Mouse (Mus musculus) midbrain, embryonic 13.5 days (tissue): ENCODE data around the gene Gabbr1. TPM values are rescaled to one million over a fixed set of nuclear protein-coding genes. Genes with fewer than 3 reads are reported as not detected.
"Not testable (repeated sequence)": the region's sequence is repeated elsewhere in the genome, so short reads cannot be mapped to it uniquely, and the experiment has no call there.

Source experiments
- ATAC-seq: fragments of 200-750 bp; cut with Nextera tagmentation; 2 replicates; pipeline ENCODE4 v1.8.0; 2017; ENCODE audit warnings: mild to moderate bottlenecking, moderate TSS enrichment, moderate library complexity
- H3K27ac ChIP-seq: fragments of 300-500 bp; sonication (generic); 2 replicates; pipeline ENCODE4 v1.5.1; 2015; ENCODE audit warnings: inconsistent platforms, mild to moderate bottlenecking, moderate library complexity
- H3K27me3 ChIP-seq: fragments of 300-500 bp; sonication (generic); 2 replicates; pipeline ENCODE4 v1.6.1; 2015; ENCODE audit warnings: mild to moderate bottlenecking, inconsistent platforms
- H3K36me3 ChIP-seq: fragments of 300-500 bp; sonication (generic); 2 replicates; pipeline ENCODE4 v1.6.1; 2015; ENCODE audit warnings: mild to moderate bottlenecking, inconsistent platforms
- H3K4me1 ChIP-seq: fragments of 300-500 bp; sonication (generic); replicated peaks from 2 replicates; pipeline ENCODE4 v1.6.1; 2015; ENCODE audit warnings: inconsistent platforms
- H3K4me2 ChIP-seq: fragments of 300-500 bp; sonication (generic); replicated peaks from 2 replicates; pipeline ENCODE4 v1.6.1; 2015; ENCODE audit warnings: moderate library complexity, mild to moderate bottlenecking, inconsistent platforms
- H3K4me3 ChIP-seq: fragments of 300-500 bp; sonication (generic); replicated peaks from 2 replicates; pipeline ENCODE4 v1.5.1; 2015; ENCODE audit warnings: mild to moderate bottlenecking, inconsistent platforms
- H3K9ac ChIP-seq: fragments of 300-500 bp; sonication (generic); replicated peaks from 2 replicates; pipeline ENCODE4 v1.6.1; 2015; ENCODE audit warnings: mild to moderate bottlenecking, inconsistent platforms
- H3K9me3 ChIP-seq: fragments of 300-500 bp; sonication (generic); 2 replicates; pipeline ENCODE4 v1.6.1; 2016; ENCODE audit warnings: mild to moderate bottlenecking, inconsistent platforms
- WGBS: fragments of 180-500 bp; shearing (Covaris S2); methylation state at CpG from one replicate; pipeline ENCODE4 v1.1.7; 2015; 5-methylcytosine and 5-hydroxymethylcytosine counted together
- polyA plus RNA-seq: library from polyadenylated mRNA; unstranded; fragments of >200 nt; fragmentation: Nextera tagmentation; extraction: Ambion mirVana; gene quantifications from 2 replicates; pipeline ENCODE4 v1.2.1, GENCODE M21; 2015

The Gabbr1 gene
- polyA plus RNA-seq, 1 experiment from 2014 or later = 53.2 TPM

DNA sequence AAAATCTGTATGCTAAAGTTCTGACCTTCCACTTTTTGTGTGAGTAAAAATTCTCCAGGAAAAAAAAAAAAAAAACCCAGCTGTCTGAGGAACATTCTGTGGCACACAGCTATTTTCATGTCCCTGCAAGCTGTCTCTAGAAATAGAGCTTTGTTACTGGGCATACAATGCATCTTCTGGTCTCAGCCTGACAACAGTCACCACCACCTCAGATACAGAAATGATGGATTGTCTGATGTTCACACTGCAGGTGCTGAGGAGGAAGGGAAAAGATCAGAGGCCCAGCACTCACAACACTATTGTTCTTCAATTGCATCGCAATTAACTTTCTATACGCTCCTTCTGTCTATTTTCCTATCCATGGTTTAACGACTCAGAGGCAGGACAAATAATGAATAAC lies 27.4 kb upstream of the Gabbr1 start:
- WGBS = 76% methylated on average over 3 of the region's 3 CpGs
- H3K36me3 ChIP-seq = no peaks in the 10 kb centered on the region; the same call in 1 of the 2 replicates
- no peak overlapping the region for H3K9ac ChIP-seq
- no peak overlapping the region for H3K4me2 ChIP-seq
- no peak overlapping the region for H3K4me3 ChIP-seq
- H3K4me1 ChIP-seq = no peaks in the 10 kb centered on the region
- no peak for ATAC-seq
- no peak overlapping the region for H3K27ac ChIP-seq
- H3K27me3 ChIP-seq = no peaks in the 10 kb centered on the region
- H3K9me3 ChIP-seq = no peaks in the 10 kb centered on the region

DNA sequence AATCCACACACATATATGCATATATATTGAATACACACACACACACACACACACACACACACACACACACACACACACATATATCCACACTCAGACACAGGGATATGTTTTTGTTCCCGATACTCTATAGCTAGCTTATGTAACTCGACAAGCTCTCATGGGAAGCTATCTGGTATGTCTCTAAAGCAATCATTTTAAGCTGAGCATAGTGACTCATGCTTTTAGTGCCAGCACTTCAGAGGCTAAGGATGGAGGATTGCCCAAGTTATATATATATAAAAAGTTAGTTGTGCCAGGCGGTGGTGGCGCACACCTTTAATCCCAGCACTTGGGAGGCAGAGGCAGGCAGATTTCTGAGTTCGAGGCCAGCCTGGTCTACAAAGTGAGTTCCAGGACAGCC lies 26.5 kb upstream of the Gabbr1 start:
- not testable (repeated sequence) for ATAC-seq, H3K9ac ChIP-seq, H3K4me2 ChIP-seq, H3K27me3 ChIP-seq, H3K9me3 ChIP-seq, H3K27ac ChIP-seq, H3K4me1 ChIP-seq, H3K36me3 ChIP-seq, H3K4me3 ChIP-seq
- 95% methylated on average over 5 of the region's 5 CpGs for WGBS

DNA sequence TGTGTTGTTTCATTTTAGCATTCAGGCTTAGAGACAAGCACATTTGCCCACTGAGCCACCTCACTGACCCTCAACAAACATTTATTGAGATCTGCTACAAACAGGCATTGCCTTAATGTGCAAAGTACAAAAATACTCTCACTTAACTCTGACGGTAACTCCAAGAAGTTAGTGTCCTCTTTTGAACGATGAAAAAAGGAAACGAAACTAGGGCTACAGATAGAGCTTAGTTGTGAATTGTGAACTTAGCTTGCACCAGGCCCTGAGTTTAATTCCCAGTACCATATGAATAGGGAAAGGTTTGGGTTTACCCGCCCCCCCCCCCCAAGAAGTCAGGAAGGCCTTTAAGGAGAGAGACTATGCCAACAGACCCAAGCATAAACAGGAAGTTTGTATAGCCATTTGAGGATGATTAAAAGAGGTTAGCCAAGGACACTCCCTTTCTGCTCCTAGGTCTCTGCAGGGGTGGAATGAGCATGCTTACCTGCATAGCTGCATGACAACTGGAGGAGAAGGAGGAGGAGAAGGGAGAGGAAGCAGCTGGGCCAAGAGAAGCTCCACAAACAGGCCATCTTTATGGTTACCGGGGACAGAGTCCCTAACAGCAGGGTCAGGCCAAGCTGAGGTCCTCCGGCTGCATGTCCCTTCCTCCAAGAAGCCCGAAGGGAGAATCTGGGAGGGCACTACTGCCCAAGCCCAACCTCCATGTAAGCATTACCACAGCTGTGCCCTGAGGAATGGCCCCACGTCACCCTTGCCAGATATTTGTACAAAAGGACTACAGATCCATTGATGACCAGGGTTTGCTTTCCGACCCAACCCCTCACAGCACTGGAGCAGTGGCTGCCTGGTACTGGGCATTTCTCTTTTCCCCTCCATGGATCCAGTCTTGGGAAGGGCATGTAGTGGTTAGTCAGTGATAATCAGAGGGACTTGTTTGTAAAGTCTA lies 22.9 kb upstream of the Gabbr1 start, which contains the start of gene Mog:
Mog (minus strand) TSS at position 771 of the 949 bp plus-strand sequence.
- ATAC-seq = no peak

DNA sequence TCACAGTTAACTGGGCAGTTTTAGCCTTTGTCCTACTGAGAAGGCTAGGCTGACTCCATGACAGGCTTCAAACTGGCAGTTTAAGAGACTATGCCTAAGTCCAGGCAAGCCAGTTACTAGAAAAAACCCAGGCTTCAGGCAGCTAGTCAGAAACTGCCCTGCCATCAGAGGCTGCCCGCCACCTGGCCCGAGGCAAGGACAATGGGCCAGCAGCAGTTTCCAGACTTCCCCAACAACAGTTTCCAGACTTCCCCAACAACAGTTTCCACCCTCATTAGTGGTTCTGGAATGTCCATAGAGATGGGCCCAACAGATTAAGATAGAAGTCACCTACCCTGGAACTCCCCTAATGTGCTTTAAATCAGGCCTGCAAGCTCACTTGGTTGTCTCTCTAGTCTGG lies 19.3 kb upstream of the Gabbr1 start:
- 56% methylated on average over 2 of the region's 2 CpGs for WGBS
- ATAC-seq = no peak
- Histone ChIP-seq H3K9me3 (no peaks in the 10 kb centered on the region), H3K36me3 (no peaks in the 10 kb centered on the region), H3K4me3 (no peak overlapping the region), H3K9ac (no peak overlapping the region), H3K4me1 (peaks cover 4% of the 10 kb centered on the region), H3K27me3 (no peaks in the 10 kb centered on the region), H3K27ac (no peak overlapping the region), H3K4me2 (no peak overlapping the region)

More for the DNA sequence above, 22.9 kb upstream of the Gabbr1 start, which contains the start of gene Mog:
- Histone ChIP-seq H3K4me3 (no peak within 1 kb of the TSS), H3K36me3 (no peaks in the 10 kb centered on the region), H3K4me2 (no peak within 1 kb of the TSS), H3K27ac (no peak within 1 kb of the TSS), H3K27me3 (no peaks in the 10 kb centered on the region), H3K9ac (no peak within 1 kb of the TSS), H3K9me3 (no peaks in the 10 kb centered on the region), H3K4me1 (peaks cover 3% of the 10 kb centered on the region; the same call in 1 of the 2 replicates)
- 73% methylated on average over 9 of the region's 9 CpGs for WGBS

DNA sequence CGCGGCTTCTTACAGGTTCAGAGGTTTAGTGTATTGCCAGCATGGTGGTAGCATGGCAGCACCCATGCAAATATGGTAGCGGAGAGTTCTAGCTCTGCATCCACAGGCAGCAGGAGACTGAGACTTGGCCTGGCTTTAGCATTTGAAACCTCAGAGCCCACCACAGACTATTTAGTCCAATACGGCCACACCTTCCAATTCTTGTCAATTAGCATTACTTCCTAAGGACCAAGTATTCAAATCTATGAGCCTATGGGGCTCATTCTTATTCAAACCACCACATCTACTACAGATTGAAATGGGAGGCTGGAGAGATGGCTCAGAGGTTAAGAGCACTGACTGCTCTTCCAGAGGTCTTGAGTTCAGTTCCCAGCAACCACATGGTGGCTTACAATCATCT lies 18.3 kb upstream of the Gabbr1 start:
- no peak overlapping the region for H3K4me3 ChIP-seq
- no peak overlapping the region for H3K9ac ChIP-seq
- WGBS = 92% methylated on average over 4 of the region's 4 CpGs
- H3K27ac ChIP-seq = peak overlapping the region; percentile 98
- peaks cover 4% of the 10 kb centered on the region for H3K4me1 ChIP-seq
- no peaks in the 10 kb centered on the region for H3K9me3 ChIP-seq
- H3K27me3 ChIP-seq = no peaks in the 10 kb centered on the region
- no peak for ATAC-seq
- no peaks in the 10 kb centered on the region for H3K36me3 ChIP-seq
- H3K4me2 ChIP-seq = no peak overlapping the region

DNA sequence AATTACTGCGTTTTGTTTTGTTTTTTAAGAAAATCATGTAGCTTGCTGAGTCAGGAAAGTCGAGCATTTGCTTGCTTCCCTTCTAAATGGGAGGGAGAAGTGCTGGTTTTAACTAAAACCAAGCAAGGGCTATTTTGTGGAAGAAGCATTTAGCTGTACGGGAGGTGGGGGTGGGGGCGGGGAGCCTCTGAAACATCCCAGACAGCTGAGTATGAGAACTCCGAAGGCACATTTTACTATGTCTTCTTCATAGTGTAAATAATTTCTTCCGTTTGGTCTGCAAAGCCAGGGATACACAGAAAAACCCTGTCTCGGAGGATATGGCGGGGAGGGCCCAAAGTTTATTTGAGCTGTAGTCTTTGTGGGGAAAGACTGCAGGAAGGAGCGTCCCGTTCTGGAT lies 17.6 kb upstream of the Gabbr1 start:
- whole genome bisulfite sequencing = 3% methylated on average over 10 of the region's 10 CpGs
- H3K9me3 ChIP-seq = no peaks in the 10 kb centered on the region
- no peaks in the 10 kb centered on the region for H3K36me3 ChIP-seq
- peaks cover 4% of the 10 kb centered on the region for H3K4me1 ChIP-seq
- no peak for ATAC-seq
- H3K27ac ChIP-seq = peak overlapping the region; percentile 98
- H3K9ac ChIP-seq = peak overlapping the region; percentile 64
- peak overlapping the region; percentile 38 for H3K4me3 ChIP-seq
- no peaks in the 10 kb centered on the region for H3K27me3 ChIP-seq
- peak overlapping the region; percentile 56 for H3K4me2 ChIP-seq

DNA sequence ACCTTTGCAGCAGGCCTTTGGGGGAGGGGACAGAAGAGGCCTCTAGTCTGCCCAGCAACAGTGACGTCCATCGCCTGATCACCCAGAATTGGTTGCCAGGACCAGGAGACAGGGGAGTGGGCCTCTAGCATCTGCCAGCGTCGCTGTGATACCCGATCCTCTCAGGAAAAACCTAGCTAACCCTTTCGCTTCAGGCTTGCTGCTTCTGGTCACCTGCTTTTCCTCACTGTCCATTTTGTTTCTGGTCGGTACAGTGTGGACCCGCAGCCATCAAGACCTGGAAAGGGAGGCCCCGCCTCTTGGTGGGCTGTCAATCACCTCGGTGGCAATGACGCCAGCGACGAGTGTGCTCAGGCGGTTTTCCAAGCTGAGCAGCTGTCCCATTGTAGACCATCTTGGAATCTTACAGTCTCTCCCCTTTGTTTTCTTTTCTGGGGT lies 17.1 kb upstream of the Gabbr1 start:
- H3K27ac ChIP-seq = peak overlapping the region; percentile 98
- peak; percentile 99 for ATAC-seq
- no peaks in the 10 kb centered on the region for H3K27me3 ChIP-seq
- WGBS = 0% methylated on average over 14 of the region's 14 CpGs
- no peaks in the 10 kb centered on the region for H3K9me3 ChIP-seq
- H3K4me2 ChIP-seq = peak overlapping the region; percentile 56
- H3K9ac ChIP-seq = peak overlapping the region; percentile 64
- peaks cover 4% of the 10 kb centered on the region for H3K4me1 ChIP-seq
- no peaks in the 10 kb centered on the region for H3K36me3 ChIP-seq
- H3K4me3 ChIP-seq = peak overlapping the region; percentile 38

DNA sequence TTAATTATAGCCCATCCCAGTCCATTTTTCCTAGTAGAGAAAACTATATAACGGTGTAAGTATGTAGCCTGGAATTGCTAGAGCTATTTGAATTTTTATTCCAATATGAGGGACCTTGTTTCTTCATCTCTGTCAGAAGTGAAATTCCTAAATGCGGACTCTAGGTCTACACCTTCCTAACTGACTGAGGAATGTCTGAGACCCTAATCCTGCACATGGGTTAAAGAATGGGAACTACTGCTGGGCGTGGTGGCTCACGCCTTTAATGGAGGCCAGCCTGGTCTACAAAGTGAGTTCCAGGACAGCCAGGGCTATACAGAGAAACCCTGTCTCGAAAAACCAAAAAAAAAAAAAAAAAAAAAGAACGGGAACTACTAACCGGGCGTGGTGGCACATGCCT lies 16.6 kb upstream of the Gabbr1 start:
- WGBS = 64% methylated on average over 8 of the region's 8 CpGs
- Histone ChIP-seq H3K4me3 (peak overlapping the region; percentile 38), H3K27ac (peak overlapping the region; percentile 98), H3K4me2 (peak overlapping the region; percentile 56), H3K9me3 (no peaks in the 10 kb centered on the region), H3K4me1 (peaks cover 4% of the 10 kb centered on the region), H3K27me3 (no peaks in the 10 kb centered on the region), H3K36me3 (no peaks in the 10 kb centered on the region), H3K9ac (peak overlapping the region; percentile 64)
- ATAC-seq = peak; percentile 34

DNA sequence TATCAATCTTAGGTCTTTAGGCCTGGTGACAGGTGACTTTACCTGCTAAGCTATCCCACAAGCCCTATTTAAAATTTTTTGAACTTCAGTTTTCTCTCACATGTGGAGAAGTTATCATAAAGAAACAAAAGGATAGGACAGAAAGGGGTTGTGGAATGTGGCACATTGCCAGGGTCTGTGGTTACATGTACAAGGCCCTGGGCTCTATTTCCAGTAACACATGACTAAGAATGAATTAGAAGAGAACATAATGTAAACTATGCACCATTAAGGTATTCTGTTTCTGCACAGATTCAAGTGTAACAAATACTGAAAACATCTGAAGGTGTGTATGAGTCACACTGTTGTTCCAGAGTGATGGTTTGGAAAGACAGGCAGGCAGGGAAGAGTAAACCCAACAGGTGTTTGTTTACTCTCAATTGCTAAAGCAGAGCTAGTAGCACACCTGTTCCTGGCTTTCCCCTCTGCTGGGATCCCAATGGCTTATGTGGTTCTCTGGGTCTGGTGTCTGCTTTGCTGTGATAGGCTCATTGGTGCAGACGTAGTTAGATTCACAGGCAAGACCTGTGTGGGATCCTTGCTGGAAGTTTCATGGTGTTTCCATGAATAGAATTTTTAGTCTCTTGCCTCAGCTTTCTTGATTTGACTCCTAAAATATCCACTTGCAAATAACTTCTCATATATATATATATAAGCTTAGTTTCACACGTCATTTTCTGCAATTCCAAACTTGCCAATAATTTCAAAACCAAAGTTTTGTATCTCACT lies 6.5 kb upstream of the Gabbr1 start:
- WGBS = 82% methylated on average over 2 of the region's 2 CpGs
- Histone ChIP-seq H3K4me2 (no peak overlapping the region), H3K27me3 (no peaks in the 10 kb centered on the region), H3K36me3 (no peaks in the 10 kb centered on the region), H3K9me3 (no peaks in the 10 kb centered on the region), H3K27ac (no peak overlapping the region), H3K4me1 (no peaks in the 10 kb centered on the region), H3K4me3 (no peak overlapping the region), H3K9ac (no peak overlapping the region)
- no peak for ATAC-seq

DNA sequence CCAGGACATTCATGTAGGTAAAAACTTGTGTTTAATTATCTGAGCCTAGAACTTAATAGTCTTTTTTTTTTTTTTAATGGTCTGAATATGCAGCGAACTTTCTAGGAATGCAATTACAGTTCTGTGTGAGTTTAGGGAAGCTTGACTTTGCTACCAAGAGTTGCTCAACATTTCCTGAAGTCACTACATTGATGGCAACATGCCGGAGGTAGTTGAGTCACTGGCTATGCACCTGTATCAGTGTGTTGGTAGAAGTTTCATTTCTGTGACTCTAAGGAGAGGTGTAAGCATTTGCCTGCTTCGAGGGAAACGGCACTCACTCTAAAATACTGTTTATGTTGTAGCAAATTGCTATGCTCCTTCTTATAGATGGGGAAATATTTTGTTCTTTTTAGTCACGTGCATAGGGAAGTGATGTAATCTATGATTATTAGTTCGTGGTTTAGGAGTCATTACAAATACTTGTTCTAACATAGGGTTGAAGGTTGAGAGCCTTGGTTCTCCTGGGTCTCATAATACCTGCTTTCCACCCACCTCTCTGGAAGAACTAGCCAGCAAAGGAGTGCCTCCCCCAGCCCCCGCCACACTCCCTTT lies 1.0 kb upstream of the Gabbr1 start:
- ATAC-seq = no peak
- Histone ChIP-seq H3K27me3 (peaks cover 6% of the 10 kb centered on the region), H3K4me2 (peak overlapping the region; percentile 91), H3K36me3 (0 out of 2 replicates have a peak, but pooled peaks cover 3% of the 10 kb centered on the region), H3K4me3 (peak overlapping the region; percentile 90), H3K9me3 (no peaks in the 10 kb centered on the region), H3K9ac (peak overlapping the region; percentile 98), H3K27ac (peak overlapping the region; percentile 95), H3K4me1 (peaks cover 35% of the 10 kb centered on the region)
- WGBS = 84% methylated on average over 7 of the region's 7 CpGs

DNA sequence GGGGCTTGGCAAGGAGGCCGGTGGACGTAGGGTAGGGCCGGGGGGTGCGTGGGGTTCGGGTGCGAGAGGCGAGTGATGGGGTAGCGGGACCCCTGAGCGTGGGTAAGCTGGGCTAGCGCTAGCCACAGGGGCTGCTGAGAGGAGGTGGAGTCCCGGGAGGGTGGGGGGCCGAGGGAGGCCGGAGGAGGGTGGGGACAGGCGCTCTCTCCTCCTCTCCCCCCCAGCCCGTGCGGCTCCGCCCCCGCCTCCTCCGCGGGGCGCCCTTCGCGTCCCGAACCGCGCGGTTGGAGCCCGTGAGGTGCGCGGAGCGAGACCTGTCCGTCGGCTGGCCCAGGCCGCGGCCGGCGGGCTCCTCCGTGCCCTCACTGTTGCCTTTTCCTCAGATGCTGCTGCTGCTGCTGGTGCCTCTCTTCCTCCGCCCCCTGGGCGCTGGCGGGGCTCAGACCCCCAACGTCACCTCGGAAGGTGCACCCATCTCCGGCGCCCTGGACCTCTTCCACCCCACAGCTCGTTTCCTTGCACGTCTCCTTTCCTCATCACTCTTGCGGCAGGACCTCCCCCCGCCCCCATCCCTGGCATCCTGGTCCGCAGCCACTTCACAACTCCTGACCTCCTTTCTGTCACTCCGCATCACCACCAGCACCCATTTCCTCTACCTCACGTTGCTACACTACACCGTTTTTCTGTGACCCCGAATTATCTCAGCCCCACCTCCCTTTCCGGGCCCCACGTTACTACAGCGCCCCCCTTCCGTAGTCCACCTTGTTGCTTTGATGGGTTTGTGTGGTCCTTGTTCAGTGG lies 746 bp downstream of the Gabbr1 start:
- Histone ChIP-seq H3K27ac (peak overlapping the region; percentile 95), H3K27me3 (peaks cover 6% of the 10 kb centered on the region), H3K4me1 (peaks cover 49% of the 10 kb centered on the region), H3K4me3 (peak overlapping the region; percentile 90), H3K9ac (peak overlapping the region; percentile 98), H3K36me3 (0 out of 2 replicates have a peak, but pooled peaks cover 3% of the 10 kb centered on the region), H3K9me3 (no peaks in the 10 kb centered on the region), H3K4me2 (peak overlapping the region; percentile 91)
- peak; percentile 65 for ATAC-seq
- WGBS = 1% methylated on average over 39 of the region's 58 CpGs
